Mouse (Mus musculus): ENCODE results near the gene Gja6. TPM values are rescaled to one million over a fixed set of nuclear protein-coding genes. Genes with fewer than 3 reads are reported as not detected.

Gene Gja6
- polyA plus RNA-seq, 1 experiment from 2014 or later = not detected

DNA sequence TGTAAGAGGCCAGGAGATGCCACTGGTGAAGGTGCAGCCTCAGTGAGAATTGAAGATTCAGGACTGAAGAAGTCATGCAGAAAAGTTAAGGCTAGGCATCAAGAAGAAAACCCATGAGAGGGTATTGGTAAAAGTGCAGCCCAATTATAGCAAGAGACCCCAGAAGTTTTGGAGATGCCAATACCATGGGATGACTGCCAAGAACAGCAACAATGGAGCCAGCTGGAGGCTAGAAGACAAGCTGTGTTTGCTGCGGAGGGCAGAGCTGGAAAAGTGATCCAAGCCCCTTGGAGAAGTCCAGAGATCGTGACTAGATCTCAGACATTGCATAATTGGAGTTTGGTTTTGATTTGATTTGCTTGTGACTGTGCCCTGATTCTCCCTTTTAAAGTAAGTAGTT is 20.6 kb downstream of the Gja6 start:
- H3K27me3 ChIP-seq = 0 out of 2 replicates have a peak, but pooled peaks cover 3% of the 10 kb centered on the region
- no peak overlapping the region for H3K9ac ChIP-seq
- ATAC-seq (ENCODE audit: low FRiP score, low read depth) = no peak
- H3K36me3 ChIP-seq = no peaks in the 10 kb centered on the region
- H3K4me3 ChIP-seq = no peak overlapping the region
- 52% methylated on average over 2 of the region's 2 CpGs for WGBS
- no peaks in the 10 kb centered on the region for H3K4me1 ChIP-seq (replicated peaks)
- no peak overlapping the region for H3K27ac ChIP-seq (replicated peaks)
- no peaks in the 10 kb centered on the region for H3K9me3 ChIP-seq
- H3K4me2 ChIP-seq = no peak overlapping the region

DNA sequence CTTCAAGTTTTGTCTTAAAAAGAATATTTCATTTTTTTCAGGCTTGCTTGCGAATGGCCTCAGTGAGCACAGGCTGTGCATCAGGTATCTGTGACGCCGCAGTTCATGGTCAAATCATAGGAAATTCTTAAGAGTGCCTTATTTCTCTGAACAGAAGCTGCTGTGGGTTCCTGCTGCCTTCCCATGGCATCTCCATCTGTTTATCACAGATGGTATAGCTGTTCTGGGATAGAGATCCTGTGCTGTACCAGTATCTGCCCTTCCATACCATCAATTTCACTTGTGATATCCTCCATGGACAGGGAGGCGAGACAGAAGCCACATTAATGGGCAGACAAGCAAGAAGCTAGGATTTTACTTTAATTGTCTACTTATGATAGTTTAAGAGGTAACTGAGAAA is 40.3 kb downstream of the Gja6 start:
- no peak for ATAC-seq (ENCODE audit: low FRiP score, low read depth)
- Histone ChIP-seq H3K27ac (replicated peaks) (no peak overlapping the region), H3K9ac (no peak overlapping the region), H3K4me2 (no peak overlapping the region), H3K4me1 (replicated peaks) (no peaks in the 10 kb centered on the region), H3K27me3 (0 out of 2 replicates have a peak, but pooled peaks cover 6% of the 10 kb centered on the region), H3K4me3 (no peak overlapping the region), H3K9me3 (no peaks in the 10 kb centered on the region), H3K36me3 (no peaks in the 10 kb centered on the region)
- 88% methylated on average over 4 of the region's 4 CpGs for WGBS

- ATAC-seq (ENCODE audit: low FRiP score, low read depth) = no peak
- Histone ChIP-seq H3K9ac (no peak overlapping the region), H3K4me2 (no peak overlapping the region), H3K27ac (replicated peaks) (no peak overlapping the region), H3K36me3 (no peaks in the 10 kb centered on the region), H3K4me3 (no peak overlapping the region), H3K9me3 (no peaks in the 10 kb centered on the region), H3K27me3 (0 out of 2 replicates have a peak, but pooled peaks cover 6% of the 10 kb centered on the region), H3K4me1 (replicated peaks) (no peaks in the 10 kb centered on the region)
- WGBS = 57% methylated on average over 4 of the region's 4 CpGs
These were observed 41.8 kb downstream of the Gja6 start for GRCm38 (mm10) chrX:160865022-160865421.

DNA sequence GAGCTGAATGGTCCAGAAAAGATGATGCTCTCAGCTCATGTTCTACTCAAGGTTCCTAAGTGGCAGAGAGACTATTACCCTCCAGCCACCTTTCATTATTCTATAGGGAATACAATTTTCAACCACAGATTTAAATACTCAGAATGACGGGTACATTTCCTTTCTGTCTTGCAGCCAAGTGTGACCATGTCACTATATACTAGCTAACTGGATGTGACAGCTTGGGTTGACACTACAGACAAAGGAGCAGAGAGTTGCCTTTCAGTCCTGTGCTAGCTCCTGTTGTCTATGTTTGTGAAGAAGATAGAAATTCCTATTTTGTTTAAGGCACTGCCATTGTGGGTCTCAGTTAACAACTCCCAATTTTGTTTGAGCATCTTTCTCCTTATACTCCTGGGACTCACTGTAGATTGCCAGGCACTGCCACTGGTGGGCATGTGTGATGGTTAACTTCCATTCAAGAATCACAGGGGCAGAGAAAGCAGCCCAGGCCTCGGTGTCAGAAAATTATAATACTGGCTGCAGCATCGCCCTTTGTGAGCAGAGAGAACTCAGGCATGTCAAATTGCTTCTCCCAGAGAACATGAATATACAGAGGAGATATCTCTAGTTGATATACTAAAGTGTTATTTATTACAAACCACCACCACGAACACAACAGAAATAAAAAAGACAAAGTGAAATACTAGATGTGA is 43.0 kb downstream of the Gja6 start:
- Histone ChIP-seq H3K4me1 (replicated peaks) (no peaks in the 10 kb centered on the region), H3K27me3 (0 out of 2 replicates have a peak, but pooled peaks cover 6% of the 10 kb centered on the region), H3K27ac (replicated peaks) (no peak overlapping the region), H3K9me3 (no peaks in the 10 kb centered on the region), H3K4me2 (no peak overlapping the region), H3K36me3 (no peaks in the 10 kb centered on the region), H3K9ac (no peak overlapping the region), H3K4me3 (no peak overlapping the region)
- no peak for ATAC-seq (ENCODE audit: low FRiP score, low read depth)
- WGBS = 53% methylated on average over 4 of the region's 4 CpGs

Other genes starting within 250 kb of the Gja6 start
- 3.0 and 5.6 TPM in 2 replicates for gene Ppef1, start 171.3 kb downstream of the Gja6 start, polyA plus RNA-seq (2015; fragmentation: Nextera tagmentation; extraction: Ambion mirVana)
- 0.05 and 0.06 TPM in 2 replicates for gene Rs1, start 139.0 kb downstream of the Gja6 start, polyA plus RNA-seq (2015; fragmentation: Nextera tagmentation; extraction: Ambion mirVana)
- 4.1 and 4.5 TPM in 2 replicates for gene Cdkl5, start 87.7 kb upstream of the Gja6 start, polyA plus RNA-seq (2015; fragmentation: Nextera tagmentation; extraction: Ambion mirVana)
- 2.2 and 2.3 TPM in 2 replicates for gene Scml2, start 210.1 kb upstream of the Gja6 start, polyA plus RNA-seq (2015; fragmentation: Nextera tagmentation; extraction: Ambion mirVana)

Data from hindbrain, embryonic 15.5 days (tissue).